Mouse (Mus musculus) mouse embryonic stem cell (cell line): ENCODE data around the gene Fancg.
"Not testable (repeated sequence)": the region's sequence is repeated elsewhere in the genome, so short reads cannot be mapped to it uniquely, and the experiment has no call there.

Source experiments
- in situ Hi-C, 2 experiments: fragments of 300-500 bp; cut with MboI; formaldehyde crosslinking; loops; 1 replicate in 1 of 2; 3 replicates in 1 of 2; pipeline ENCODE4 v1.14.3; 2019 to 2020; ENCODE audit warnings: low sequenced_read_pairs in 2 of 2, low pct_unique_long_range_greater_than_20kb in 1 of 2, mixed read lengths in 1 of 2; ENCODE audit not compliant: unreplicated experiment in 1 of 2

Gene Fancg

GRCm38 (mm10) chr4:43005765-43006164, 4.5 kb downstream of the Fancg start:
- in situ Hi-C loops: no loop called here

GRCm38 (mm10) chr4:43004951-43005350, 5.4 kb downstream of the Fancg start:
- in situ Hi-C loops: no loop called here

- in situ Hi-C loops: no loop called here
Measured at GRCm38 (mm10) chr4:43002756-43003439, 7.4 kb downstream of the Fancg start.

- in situ Hi-C loops: no loop called here
Measured at GRCm38 (mm10) chr4:43001272-43001671, 9.0 kb downstream of the Fancg start.

- in situ Hi-C loops: not testable (repeated sequence)
Measured at GRCm38 (mm10) chr4:43000141-43000986, 9.9 kb downstream of the Fancg start, which contains the start of gene Vcp. Gene Vcp (minus strand): TSS chr4:43000507.

- in situ Hi-C loops: no loop called here
Measured at GRCm38 (mm10) chr4:42999451-43000140, 10.7 kb downstream of the Fancg start.

- in situ Hi-C loops: no loop called here
Measured at GRCm38 (mm10) chr4:42998022-42998421, 12.3 kb downstream of the Fancg start.

DNA sequence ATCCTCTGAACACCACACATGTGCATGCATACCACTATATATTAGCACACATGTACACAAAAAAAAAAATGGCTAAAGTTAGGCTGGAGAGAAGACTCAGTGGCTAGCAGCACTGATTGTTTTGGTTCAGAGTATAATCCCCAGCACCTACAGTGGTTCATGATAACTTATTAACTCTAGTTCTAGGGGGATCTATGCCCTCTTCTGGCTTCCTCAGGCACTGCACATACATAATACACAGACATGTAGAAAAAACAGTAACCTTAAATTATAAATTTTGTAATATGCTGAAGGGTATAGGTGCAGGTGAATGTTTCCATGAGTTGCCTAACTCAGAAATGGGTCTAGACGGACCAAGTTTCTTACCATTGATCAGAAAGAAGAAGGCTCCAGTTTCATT, 22.0 kb downstream of the Fancg start:
- in situ Hi-C loops: no loop called here

GRCm38 (mm10) chr4:42980467-42980866, 29.8 kb downstream of the Fancg start:
- in situ Hi-C loops: not testable (repeated sequence)

GRCm38 (mm10) chr4:42978062-42978461, 32.2 kb downstream of the Fancg start:
- in situ Hi-C loops: no loop called here

- in situ Hi-C loops: no loop called here
Measured at GRCm38 (mm10) chr4:42973868-42974267, 36.4 kb downstream of the Fancg start.

DNA sequence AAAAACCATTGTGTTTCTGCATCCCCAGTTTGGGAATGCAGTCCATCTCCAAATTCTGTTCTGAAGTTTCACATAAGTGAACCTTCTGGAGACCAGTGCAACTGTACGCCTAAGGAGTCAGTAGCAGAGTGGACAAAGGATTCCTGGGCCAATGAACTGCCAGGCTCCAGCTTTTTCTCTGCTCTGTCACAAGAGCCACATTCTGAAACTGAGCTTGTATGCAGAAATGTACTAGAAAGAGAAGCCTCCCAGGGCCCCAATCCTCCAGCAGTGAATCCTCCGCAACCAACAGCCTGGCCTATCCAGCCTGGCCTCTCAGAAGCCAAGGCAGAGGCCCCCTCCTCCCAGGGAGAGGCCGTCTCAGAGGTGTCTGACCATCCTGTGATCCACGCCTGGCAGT, 37.4 kb downstream of the Fancg start:
- in situ Hi-C loops: no loop called here

DNA sequence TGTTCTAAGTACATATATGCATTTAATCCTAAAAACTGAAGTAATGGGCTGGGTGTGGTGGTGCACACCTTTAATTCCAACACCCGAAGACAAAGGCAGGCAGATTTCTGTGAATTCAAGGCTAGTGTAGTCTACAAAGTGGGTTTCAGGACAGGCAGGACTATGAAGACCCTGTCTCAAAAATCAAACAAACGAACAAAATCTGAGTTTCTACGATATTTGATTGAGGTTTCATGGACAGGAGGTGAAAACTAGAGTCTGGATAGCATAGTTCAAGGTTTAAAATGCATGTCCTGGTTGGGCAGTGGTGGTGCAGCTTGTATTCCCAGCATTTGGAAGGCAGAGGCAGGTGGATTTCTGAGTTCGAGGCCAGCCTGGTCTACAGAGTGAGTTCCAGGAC, 41.0 kb downstream of the Fancg start, which contains the start of gene 1700022I11Rik:
Gene 1700022I11Rik, plus strand, starts transcription at position 301 of the 400 bp plus-strand sequence.
- in situ Hi-C loops: no loop called here

DNA sequence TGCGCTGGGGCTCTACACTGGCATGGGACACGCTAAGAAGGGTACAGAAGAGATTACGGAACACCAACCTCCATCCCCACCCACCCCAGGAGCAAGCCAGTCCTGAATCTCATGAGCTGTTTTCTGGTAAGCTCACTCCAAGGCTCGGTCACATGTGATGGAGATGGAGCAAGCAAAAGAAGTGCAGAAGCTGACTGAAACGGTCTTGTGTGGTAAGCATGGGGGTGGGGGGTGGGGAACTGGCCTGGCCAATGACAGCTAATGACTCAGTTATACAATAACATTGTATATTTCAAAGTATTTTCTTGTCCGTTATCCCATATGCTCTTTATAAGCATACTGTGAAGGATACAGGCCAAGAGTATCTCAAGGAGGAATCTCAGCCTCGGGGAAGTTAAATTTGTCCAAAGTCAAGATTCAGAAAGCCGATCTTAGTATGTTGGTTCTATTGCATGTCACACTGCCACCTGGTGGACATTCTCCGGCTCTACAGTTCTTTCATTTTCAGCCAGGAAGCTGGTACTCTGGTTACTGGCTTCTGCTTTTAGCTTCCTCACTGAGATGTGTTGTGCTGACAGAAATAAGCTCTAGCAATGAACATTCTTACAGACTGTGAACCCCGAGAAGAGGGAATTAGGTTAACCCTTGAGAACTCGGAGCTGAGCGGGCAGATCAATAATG, 45.1 kb downstream of the Fancg start:
- in situ Hi-C loops: no loop called here

DNA sequence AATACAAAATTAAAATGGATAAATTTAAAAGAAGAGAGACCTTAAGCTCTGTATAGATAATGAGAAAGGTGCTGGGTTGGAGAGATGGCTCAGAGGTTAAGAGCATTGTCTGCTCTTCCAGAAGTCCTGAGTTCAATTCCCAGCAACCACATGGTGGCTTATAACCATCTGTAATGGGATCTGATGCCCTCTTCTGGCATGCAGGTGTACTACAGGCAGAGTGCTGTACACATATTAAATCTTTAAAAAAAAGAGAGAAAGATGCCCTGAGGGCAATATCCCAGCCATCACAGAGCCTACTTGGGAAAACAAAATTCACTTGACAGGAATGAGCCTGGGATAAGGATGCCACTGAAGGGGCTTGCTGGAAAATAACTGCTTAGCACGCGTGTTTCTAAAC, 46.8 kb downstream of the Fancg start:
- in situ Hi-C loops: loop anchor here (5.0 kb wide), 2 partner anchors 86 to 91 kb away; partner anchors contain the start of gene Fam205c (in 1 of the 2)

GRCm38 (mm10) chr4:42961592-42961991, 48.7 kb downstream of the Fancg start:
- in situ Hi-C loops: loop anchor here (5.0 kb wide), 2 partner anchors 84 to 89 kb away; partner anchors contain the start of gene Fam205c (in 1 of the 2)

- in situ Hi-C loops: no loop called here
Measured at GRCm38 (mm10) chr4:42959382-42959781, 50.9 kb downstream of the Fancg start.

- in situ Hi-C loops: no loop called here
Measured at GRCm38 (mm10) chr4:42958942-42959341, 51.4 kb downstream of the Fancg start.
